Mouse (Mus musculus) forebrain, postnatal 0 days (tissue): ENCODE measurements at regions not wholly inside any gene's neighbourhood (a gene's known extent, or its start where the extent isn't known, plus 50 kb on each side); places are given as distances from the start of the nearest gene placed in this dataset.
A peak's percentile ranks its signal among the peaks of the same experiment; 100 is the strongest.

Experiments
- ATAC-seq: fragments of 200-750 bp; cut with Nextera tagmentation; 2 replicates; pipeline ENCODE4 v1.8.0; 2017; ENCODE audit warnings: mild to moderate bottlenecking, moderate library complexity
- DNase-seq: peaks from one replicate; pipeline ENCODE4 v3.0.0-alpha.2; 2015
- H3K27ac ChIP-seq: fragments of 300-500 bp; sonication (generic); 2 replicates; pipeline ENCODE4 v1.5.1; 2014; ENCODE audit warnings: low read depth, mild to moderate bottlenecking, antibody characterized with exemption, low read length, moderate library complexity, mixed read lengths
- H3K27me3 ChIP-seq: fragments of 300-500 bp; sonication (generic); 2 replicates; pipeline ENCODE4 v1.6.1; 2014; ENCODE audit warnings: mild to moderate bottlenecking, low read length, mixed read lengths; ENCODE audit not compliant: insufficient read depth
- H3K36me3 ChIP-seq: fragments of 300-500 bp; sonication (generic); 2 replicates; pipeline ENCODE4 v1.6.1; 2014; ENCODE audit warnings: mild to moderate bottlenecking, moderate library complexity; ENCODE audit not compliant: insufficient read depth
- H3K4me1 ChIP-seq: fragments of 300-500 bp; sonication (generic); 2 replicates; pipeline ENCODE4 v1.6.1; 2014; ENCODE audit warnings: antibody characterized with exemption; ENCODE audit not compliant: insufficient read depth
- H3K4me2 ChIP-seq: fragments of 300-500 bp; sonication (generic); 2 replicates; pipeline ENCODE4 v1.6.1; 2014; ENCODE audit warnings: low read depth, mild to moderate bottlenecking, moderate library complexity
- H3K4me3 ChIP-seq: fragments of 300-500 bp; sonication (generic); 2 replicates; pipeline ENCODE4 v1.5.1; 2014; ENCODE audit warnings: low read depth, low read length, mixed read lengths
- H3K9ac ChIP-seq: fragments of 300-500 bp; sonication (generic); 2 replicates; pipeline ENCODE4 v1.6.1; 2014; ENCODE audit warnings: mild to moderate bottlenecking
- H3K9me3 ChIP-seq: fragments of 300-500 bp; sonication (generic); 2 replicates; pipeline ENCODE4 v1.6.1; 2016; ENCODE audit warnings: low read length
- CTCF ChIP-seq: sonication (generic); IDR thresholded peaks from 2 replicates; pipeline ENCODE4 v1.5.1; 2016; ENCODE audit warnings: antibody characterized with exemption, control low read depth, low read depth
- WGBS: fragments of 180-500 bp; shearing (Covaris S2); extraction: QIAGEN DNeasy Blood & Tissue Kit; methylation state at CpG from one replicate; pipeline ENCODE4 v1.1.7; 2014; 5-methylcytosine and 5-hydroxymethylcytosine counted together

DNA sequence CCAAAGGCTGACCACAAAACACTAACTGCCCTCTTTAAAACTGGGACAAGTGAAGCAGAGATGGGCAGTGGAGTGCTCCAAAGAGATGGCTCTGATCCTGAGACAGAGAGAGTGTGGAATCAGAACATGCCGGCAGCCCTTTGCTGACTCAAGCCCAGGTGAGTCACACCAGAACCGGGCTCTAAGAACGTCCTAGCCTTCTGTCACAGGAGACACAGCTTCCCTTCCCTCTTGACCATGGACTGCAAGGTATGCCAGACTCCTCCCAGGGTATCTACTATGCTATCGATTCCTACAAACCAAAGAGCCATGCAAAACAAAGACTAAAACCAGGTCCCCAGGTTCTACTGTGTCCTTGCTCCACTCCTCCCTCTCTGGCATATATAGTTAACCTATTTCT is 98.0 kb downstream of the Dhx15 start:
- Histone ChIP-seq H3K27ac (no peak overlapping the region), H3K9me3 (no peaks in the 10 kb centered on the region), H3K4me3 (no peak overlapping the region), H3K4me1 (no peaks in the 10 kb centered on the region), H3K9ac (no peak overlapping the region), H3K27me3 (no peaks in the 10 kb centered on the region), H3K36me3 (no peaks in the 10 kb centered on the region), H3K4me2 (no peak overlapping the region)
- WGBS: 91% methylated on average over 4 of the region's 4 CpGs
- no peak for TF ChIP-seq CTCF
- no peak for DNase-seq
- ATAC-seq: no peak

- Histone ChIP-seq H3K4me3 (no peak overlapping the region), H3K36me3 (no peaks in the 10 kb centered on the region), H3K9me3 (no peaks in the 10 kb centered on the region), H3K27me3 (no peaks in the 10 kb centered on the region), H3K9ac (no peak overlapping the region), H3K27ac (no peak overlapping the region), H3K4me1 (no peaks in the 10 kb centered on the region), H3K4me2 (no peak overlapping the region)
- WGBS: 72% methylated on average over 10 of the region's 10 CpGs
- DNase-seq (no peak), ATAC-seq (no peak)
- no peak for TF ChIP-seq CTCF
Observed at GRCm38 (mm10) chr5:52088131-52088530, 102.2 kb downstream of the Dhx15 start.

DNA sequence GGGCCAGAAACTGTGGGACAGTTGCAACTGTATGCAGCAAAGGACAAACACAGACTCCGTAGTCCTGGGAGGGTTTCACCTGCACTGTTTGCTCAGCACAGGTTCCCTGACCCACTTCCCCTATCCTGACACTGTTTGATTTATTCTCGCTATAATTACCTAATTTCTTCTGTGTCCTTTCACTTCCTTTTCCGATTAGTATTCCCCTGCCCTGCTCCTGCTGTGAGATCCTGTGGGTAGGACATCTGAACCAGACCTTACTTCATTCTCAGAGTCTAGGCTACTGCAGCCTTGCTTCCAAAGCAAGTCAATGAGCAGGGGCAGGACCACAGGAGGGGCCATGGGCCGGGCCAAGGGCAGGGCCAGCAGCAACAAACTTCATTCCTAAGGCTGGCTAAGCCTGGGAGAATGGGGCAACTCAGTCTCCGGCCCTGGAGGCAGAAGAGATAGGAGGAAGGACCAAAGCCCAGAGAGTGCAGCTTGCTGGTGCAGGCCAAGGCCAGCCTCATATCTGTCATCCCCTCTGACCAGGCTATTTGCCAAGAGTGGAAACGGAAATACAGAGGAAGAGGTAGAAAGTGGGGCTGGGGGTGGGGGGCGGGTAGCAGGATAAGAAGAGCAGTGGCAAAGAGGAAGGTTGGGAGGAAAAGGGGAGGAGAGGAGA is 103.4 kb downstream of the Dhx15 start:
- Histone ChIP-seq H3K9ac (no peak overlapping the region), H3K4me2 (no peak overlapping the region), H3K36me3 (no peaks in the 10 kb centered on the region), H3K27ac (no peak overlapping the region), H3K9me3 (no peaks in the 10 kb centered on the region), H3K4me1 (no peaks in the 10 kb centered on the region), H3K27me3 (no peaks in the 10 kb centered on the region), H3K4me3 (no peak overlapping the region)
- TF ChIP-seq CTCF: no peak
- WGBS: 61% methylated on average over 7 of the region's 7 CpGs
- DNase-seq: no peak
- ATAC-seq: no peak

DNA sequence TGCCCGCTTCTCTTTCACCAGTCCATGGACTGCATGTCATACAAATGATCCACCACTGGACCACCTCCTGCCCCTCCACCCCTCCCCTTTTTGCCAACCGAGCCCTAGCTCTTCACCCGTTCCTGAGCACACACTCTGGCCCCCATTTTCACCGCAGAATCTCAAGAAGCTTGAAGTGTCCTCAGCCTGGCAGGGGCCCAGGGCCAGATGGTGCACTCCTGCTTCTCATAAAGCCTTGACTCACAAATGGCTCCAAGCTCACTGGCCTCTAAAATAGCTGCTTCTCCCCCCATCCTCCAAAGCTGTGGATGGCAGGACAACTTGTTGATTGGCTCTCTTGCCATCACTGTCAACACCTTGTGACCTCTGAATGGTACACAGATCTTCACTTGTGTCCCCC is 110.0 kb downstream of the Dhx15 start:
- no peak overlapping the region for H3K9ac ChIP-seq
- H3K9me3 ChIP-seq: no peaks in the 10 kb centered on the region
- H3K36me3 ChIP-seq: no peaks in the 10 kb centered on the region
- H3K4me2 ChIP-seq: no peak overlapping the region
- H3K4me3 ChIP-seq: no peak overlapping the region
- H3K27me3 ChIP-seq: no peaks in the 10 kb centered on the region
- H3K4me1 ChIP-seq: no peaks in the 10 kb centered on the region
- TF ChIP-seq CTCF: no peak
- DNase-seq: no peak
- H3K27ac ChIP-seq: no peak overlapping the region
- ATAC-seq: no peak
- 74% methylated on average over 4 of the region's 4 CpGs for WGBS

DNA sequence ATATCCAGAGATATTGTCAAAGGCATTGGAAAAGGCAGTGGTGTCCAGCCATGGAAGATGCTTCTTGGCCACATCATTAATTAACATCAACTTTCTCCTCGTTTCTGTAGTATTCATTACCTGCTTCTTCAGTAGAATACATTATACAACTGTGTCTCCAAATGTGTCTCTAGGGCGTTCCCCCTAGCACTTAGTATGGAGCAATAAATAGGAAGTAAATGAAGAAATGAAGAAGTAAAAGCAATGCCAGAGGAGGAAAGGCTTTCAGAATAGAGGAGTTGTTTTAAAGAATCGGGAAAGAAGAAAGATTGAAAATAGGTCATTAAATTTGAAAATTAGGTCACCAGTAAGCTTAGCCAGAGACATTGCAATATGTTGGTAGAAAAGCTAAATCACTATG is 112.6 kb downstream of the Dhx15 start:
- Histone ChIP-seq H3K27ac (no peak overlapping the region), H3K36me3 (no peaks in the 10 kb centered on the region), H3K4me2 (no peak overlapping the region), H3K27me3 (no peaks in the 10 kb centered on the region), H3K9ac (no peak overlapping the region), H3K9me3 (0 out of 2 replicates have a peak, but pooled peaks cover 7% of the 10 kb centered on the region), H3K4me1 (no peaks in the 10 kb centered on the region), H3K4me3 (no peak overlapping the region)
- 90% methylated on average over 3 of the region's 3 CpGs for WGBS
- no peak for ATAC-seq
- TF ChIP-seq CTCF: no peak
- no peak for DNase-seq

DNA sequence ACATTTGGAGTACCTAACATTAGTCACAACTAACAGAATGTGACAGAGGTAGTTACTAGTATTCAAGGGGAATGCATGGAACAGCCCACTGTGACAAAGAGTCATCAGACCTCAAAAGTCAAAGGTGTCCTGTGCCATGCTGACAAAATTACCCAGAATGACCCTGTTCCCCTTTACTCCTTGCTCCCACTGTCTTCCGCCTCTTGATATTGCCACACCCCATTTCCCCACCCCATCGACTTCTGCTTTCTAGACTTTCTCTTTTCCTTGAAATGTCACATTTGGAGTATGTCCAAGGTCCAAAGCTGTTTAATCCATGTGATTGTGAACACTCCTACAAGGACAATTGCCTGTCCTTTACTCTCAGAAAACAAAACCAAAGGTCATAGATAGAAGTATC is 115.2 kb downstream of the Dhx15 start:
- ATAC-seq (no peak), DNase-seq (no peak)
- no peak for TF ChIP-seq CTCF
- no peaks in the 10 kb centered on the region for H3K36me3 ChIP-seq
- no peak overlapping the region for H3K9ac ChIP-seq
- H3K27me3 ChIP-seq: no peaks in the 10 kb centered on the region
- no peak overlapping the region for H3K27ac ChIP-seq
- no peak overlapping the region for H3K4me2 ChIP-seq
- H3K9me3 ChIP-seq: 0 out of 2 replicates have a peak, but pooled peaks cover 7% of the 10 kb centered on the region
- H3K4me3 ChIP-seq: no peak overlapping the region
- H3K4me1 ChIP-seq: no peaks in the 10 kb centered on the region
- 89% methylated on average over 2 of the region's 2 CpGs for WGBS

- peak; percentile 87 for ATAC-seq
- no peaks in the 10 kb centered on the region for H3K27me3 ChIP-seq
- 37% methylated on average over 16 of the region's 16 CpGs for WGBS
- no peak overlapping the region for H3K4me3 ChIP-seq
- TF ChIP-seq CTCF: peak; percentile 97
- DNase-seq: peak; percentile 89
- no peaks in the 10 kb centered on the region for H3K4me1 ChIP-seq
- H3K9me3 ChIP-seq: no peaks in the 10 kb centered on the region
- H3K4me2 ChIP-seq: no peak overlapping the region
- no peak overlapping the region for H3K27ac ChIP-seq
- H3K36me3 ChIP-seq: no peaks in the 10 kb centered on the region
- H3K9ac ChIP-seq: no peak overlapping the region
Observed at GRCm38 (mm10) chr5:52064804-52065451, 125.4 kb downstream of the Dhx15 start.
